Mouse (Mus musculus) olfactory bulb, adult 2 months (tissue): Measurements from ENCODE around the gene Lrrc58. TPM values are rescaled to one million over a fixed set of nuclear protein-coding genes. Genes with fewer than 3 reads are reported as not detected.

ENCODE experiments used
- H3K27ac ChIP-seq: fragments of 200-500 bp; 2 replicates; pipeline ENCODE4 v1.5.1; 2012; ENCODE audit warnings: low read depth, low read length; ENCODE audit not compliant: insufficient read depth
- H3K4me1 ChIP-seq: fragments of 200-500 bp; 2 replicates; pipeline ENCODE4 v1.6.1; 2012; ENCODE audit warnings: low read length; ENCODE audit not compliant: control insufficient read depth, insufficient read depth
- H3K4me3 ChIP-seq: fragments of 200-500 bp; 2 replicates; pipeline ENCODE4 v1.5.1; 2012; ENCODE audit warnings: mild to moderate bottlenecking, low read depth, low read length, moderate library complexity; ENCODE audit not compliant: insufficient read depth
- CTCF ChIP-seq: fragments of 200-500 bp; IDR thresholded peaks from 2 replicates; pipeline ENCODE4 v1.5.1; 2012; ENCODE audit warnings: low read depth, mild to moderate bottlenecking, low read length, moderate library complexity; ENCODE audit not compliant: insufficient read depth
- POLR2A ChIP-seq: fragments of 200-500 bp; IDR thresholded peaks from 2 replicates; pipeline ENCODE4 v1.6.1; 2012; ENCODE audit warnings: mild to moderate bottlenecking, low read depth, low read length, moderate library complexity; ENCODE audit not compliant: insufficient read depth
- WGBS: fragments of 180-500 bp; shearing (Covaris S2); methylation state at CpG from one replicate; pipeline ENCODE4 v1.1.7; 2018; 5-methylcytosine and 5-hydroxymethylcytosine counted together
- polyA plus RNA-seq: library from polyadenylated mRNA; stranded (reverse); fragments of >200 nt; gene quantifications from 2 replicates; pipeline ENCODE4 v1.2.4, GENCODE M21; 2012; ENCODE audit warnings: low replicate concordance; ENCODE audit not compliant: missing spikeins, insufficient read depth, insufficient read length

The Lrrc58 gene
- polyA plus RNA-seq, 1 experiment, result not detected

DNA sequence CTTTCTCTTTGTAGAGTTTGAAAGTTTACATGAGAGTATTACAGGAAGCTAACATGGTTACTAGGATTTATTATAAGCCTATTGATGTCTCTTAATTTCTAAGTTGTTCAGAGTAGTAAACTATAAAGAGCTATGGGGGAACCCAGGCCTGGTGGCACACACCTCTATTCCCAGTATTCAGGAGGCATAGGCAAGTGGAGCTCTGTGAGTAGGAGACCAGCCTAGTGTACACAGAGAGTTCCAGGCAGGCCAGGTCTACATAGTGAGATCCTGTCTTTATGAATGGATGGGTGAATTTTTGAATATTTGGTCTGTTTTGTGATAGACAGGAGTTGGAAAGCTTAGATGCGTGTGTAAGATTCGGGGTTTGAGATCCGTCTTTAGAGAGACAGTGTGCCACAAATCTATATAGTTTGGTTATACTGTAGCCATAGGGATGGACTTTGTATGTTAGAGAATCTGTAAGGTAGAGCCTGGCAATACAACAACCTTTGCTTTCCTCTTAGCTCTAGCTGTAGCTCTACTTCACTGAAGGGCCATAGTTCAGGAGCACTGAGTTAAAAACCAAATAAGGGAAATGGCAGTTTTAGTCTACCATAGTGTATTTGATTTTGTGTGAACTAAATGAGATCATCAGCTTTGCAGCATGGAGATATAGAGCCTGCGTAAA, 11.7 kb downstream of the Lrrc58 start:
- no peaks in the 10 kb centered on the region for H3K4me1 ChIP-seq
- H3K4me3 ChIP-seq, result no peak overlapping the region
- TF ChIP-seq CTCF, result no peak
- TF ChIP-seq POLR2A, result no peak
- H3K27ac ChIP-seq, result no peak overlapping the region
- 90% methylated on average over 4 of the region's 4 CpGs for WGBS

DNA sequence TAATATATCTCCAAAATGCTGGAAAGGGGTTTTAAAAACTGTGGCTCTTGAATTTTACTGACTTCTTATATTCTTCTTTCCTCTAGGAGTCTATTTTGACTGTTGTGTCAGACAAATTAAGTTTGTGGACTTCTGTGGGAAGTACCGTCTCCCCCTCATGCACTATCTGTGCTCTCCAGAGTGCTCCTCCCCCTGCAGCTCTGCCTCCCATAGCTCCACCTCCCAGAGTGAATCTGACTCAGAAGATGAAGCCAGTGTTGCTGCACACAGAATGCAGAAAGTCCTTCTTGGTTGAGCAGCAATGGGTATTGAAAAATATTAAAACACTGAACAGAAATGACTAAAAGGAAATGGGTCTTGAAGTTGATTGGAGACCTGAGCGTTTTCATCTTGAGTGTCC, 13.0 kb downstream of the Lrrc58 start:
- 51% methylated on average over 2 of the region's 2 CpGs for WGBS
- Histone ChIP-seq H3K4me1 (no peaks in the 10 kb centered on the region), H3K4me3 (no peak overlapping the region), H3K27ac (no peak overlapping the region)
- TF ChIP-seq POLR2A, result no peak
- TF ChIP-seq CTCF, result no peak

DNA sequence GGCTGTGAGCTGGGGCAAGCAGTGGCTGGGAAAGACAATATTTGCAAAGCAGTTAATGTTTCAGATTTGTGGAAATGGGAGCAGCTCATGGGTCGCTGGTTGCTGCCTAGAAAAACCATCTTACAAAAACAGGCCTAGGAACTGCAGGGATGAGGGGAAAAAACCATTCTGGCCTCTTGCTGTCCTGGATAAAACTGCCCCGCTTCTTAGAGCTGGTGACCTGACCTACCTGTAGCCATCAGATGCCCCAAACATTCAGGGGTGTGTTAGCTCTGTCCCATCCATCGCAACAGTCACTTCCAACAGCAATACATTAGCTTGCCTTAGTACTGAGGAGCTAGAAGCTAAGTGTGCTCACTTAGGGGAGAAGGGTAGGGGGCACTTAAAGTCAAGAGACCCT, 20.8 kb downstream of the Lrrc58 start:
- 91% methylated on average over 3 of the region's 3 CpGs for WGBS
- no peaks in the 10 kb centered on the region for H3K4me1 ChIP-seq
- no peak overlapping the region for H3K27ac ChIP-seq
- TF ChIP-seq CTCF, result no peak
- no peak for TF ChIP-seq POLR2A
- H3K4me3 ChIP-seq, result no peak overlapping the region

DNA sequence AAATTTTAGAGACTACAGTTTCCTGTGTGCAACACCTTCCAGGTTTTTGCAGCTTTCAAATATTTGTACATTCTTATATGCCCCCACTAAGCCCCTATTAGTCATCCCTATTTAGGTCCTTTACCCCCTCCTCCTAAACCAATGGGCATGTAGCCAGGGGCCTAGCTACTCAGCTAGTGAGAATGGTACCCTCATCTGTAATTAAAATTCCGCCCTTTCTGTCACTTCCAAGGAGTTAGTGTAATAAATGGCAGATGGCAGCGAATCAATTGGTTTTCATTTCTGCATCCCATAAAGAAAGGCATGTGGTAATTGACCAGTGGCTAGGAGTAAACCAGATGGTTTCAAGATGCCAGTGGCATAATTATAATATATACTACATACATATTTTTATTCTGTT, 24.5 kb downstream of the Lrrc58 start:
- Histone ChIP-seq H3K27ac (no peak overlapping the region), H3K4me3 (no peak overlapping the region), H3K4me1 (no peaks in the 10 kb centered on the region)
- TF ChIP-seq POLR2A (no peak), CTCF (no peak)
- 42% methylated on average over 2 of the region's 2 CpGs for WGBS

DNA sequence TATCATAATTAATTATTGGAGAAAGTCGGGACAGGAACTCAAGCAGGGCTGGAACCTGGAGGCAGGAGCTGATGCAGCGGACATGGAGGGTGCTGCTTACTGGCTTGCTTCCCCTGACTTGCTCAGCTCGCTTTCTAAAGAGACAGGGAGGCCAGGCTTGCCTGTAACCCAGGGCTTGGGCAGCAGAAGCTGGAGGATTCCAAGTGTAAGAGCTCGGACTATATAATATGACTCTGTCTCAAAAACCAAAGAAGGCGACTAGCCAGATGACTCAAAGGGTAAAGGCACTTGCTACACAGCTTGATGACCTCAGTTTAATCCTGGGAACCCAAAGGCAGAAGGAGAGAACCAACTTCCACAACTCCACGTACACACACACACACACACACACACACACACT, 25.2 kb downstream of the Lrrc58 start:
- Histone ChIP-seq H3K4me1 (no peaks in the 10 kb centered on the region), H3K4me3 (no peak overlapping the region), H3K27ac (no peak overlapping the region)
- TF ChIP-seq CTCF, result no peak
- TF ChIP-seq POLR2A, result no peak
- WGBS, result 57% methylated on average over 6 of the region's 6 CpGs

DNA sequence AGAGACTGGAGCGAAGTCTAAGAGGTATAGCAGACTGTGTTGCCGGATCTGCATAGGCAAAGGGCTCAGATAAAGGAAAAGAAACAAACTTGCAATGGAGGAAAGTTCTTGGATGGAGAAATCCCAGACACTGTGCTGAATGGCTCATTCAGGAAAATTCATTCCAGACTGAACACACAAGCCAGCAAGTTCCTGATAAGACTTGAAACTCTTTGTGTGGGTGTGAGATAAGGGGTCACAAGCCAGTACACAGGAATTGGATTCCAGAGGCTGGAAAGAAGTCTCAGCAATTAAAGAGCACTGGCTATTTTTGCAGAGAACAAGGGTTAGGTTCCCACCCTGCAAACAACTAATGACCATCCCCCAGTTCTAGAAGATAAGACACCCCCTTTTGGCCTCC, 25.8 kb downstream of the Lrrc58 start:
- H3K4me3 ChIP-seq, result no peak overlapping the region
- H3K27ac ChIP-seq, result no peak overlapping the region
- 87% methylated on average over 2 of the region's 2 CpGs for WGBS
- H3K4me1 ChIP-seq, result no peaks in the 10 kb centered on the region
- TF ChIP-seq CTCF, result no peak
- TF ChIP-seq POLR2A, result no peak

DNA sequence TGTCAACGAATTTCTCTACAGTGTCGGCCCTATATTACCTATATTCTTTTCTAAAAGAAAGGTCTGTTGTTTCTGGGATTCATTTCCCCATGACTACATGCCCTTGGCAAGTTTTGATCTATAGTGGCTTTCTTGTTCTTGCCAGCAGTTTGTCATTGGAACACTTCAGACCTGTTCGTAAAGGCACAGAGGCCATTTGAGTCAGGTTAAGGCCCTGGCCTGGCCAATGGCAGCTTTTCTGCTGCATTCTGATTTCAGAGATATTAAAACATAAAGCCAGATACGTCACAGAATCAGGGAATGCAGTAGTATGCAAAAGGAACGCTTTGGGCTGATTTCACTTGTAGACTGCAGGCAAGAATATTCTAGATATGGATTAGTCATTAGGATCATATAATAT, 30.6 kb downstream of the Lrrc58 start:
- H3K27ac ChIP-seq, result no peak overlapping the region
- H3K4me3 ChIP-seq, result no peak overlapping the region
- 92% methylated on average over 5 of the region's 5 CpGs for WGBS
- no peaks in the 10 kb centered on the region for H3K4me1 ChIP-seq
- TF ChIP-seq CTCF (no peak), POLR2A (no peak)

DNA sequence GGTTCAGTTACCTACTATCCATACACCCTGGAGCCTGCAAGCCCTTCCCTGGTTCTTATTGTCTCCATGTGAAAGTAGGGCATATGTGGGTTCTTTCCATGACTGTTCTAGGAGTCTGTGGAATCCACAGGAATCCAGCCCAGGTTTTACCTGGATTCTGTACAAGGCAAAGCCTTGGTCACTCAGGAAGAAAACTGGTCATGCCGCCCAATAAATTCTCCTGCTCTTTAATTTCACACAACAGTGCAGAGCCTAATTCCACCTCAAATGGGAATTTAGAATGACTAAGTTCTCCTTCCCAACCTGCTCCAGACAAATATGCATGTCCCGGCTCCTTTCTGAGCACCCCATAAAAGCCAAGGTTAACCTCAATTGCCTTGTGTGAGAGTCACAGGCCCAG, 31.2 kb downstream of the Lrrc58 start:
- Histone ChIP-seq H3K27ac (no peak overlapping the region), H3K4me3 (no peak overlapping the region), H3K4me1 (no peaks in the 10 kb centered on the region)
- WGBS, result 69% methylated on average over 2 of the region's 2 CpGs
- TF ChIP-seq POLR2A (no peak), CTCF (no peak)

DNA sequence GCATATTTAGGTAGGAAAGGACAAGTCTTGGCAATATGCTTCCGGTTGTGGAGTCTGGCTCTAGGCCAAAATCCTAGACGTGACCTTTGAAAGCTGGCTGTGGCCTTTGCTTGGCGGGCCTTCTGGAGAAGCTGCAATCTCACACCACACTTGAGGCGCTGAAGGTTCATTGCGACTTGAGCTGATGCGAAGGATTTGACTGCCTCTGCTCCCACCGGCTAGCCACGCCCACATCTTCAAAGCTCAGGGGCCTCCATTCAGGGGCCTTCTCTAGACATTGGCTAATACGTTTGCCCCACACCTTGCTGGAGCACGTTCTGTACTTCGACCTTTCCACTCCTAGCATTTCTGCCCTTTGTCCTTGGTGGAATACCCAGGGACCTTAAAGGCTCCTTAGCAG, 33.1 kb downstream of the Lrrc58 start:
- H3K4me3 ChIP-seq, result no peak overlapping the region
- 67% methylated on average over 11 of the region's 11 CpGs for WGBS
- TF ChIP-seq POLR2A, result no peak
- no peak for TF ChIP-seq CTCF
- H3K27ac ChIP-seq, result no peak overlapping the region
- no peaks in the 10 kb centered on the region for H3K4me1 ChIP-seq

DNA sequence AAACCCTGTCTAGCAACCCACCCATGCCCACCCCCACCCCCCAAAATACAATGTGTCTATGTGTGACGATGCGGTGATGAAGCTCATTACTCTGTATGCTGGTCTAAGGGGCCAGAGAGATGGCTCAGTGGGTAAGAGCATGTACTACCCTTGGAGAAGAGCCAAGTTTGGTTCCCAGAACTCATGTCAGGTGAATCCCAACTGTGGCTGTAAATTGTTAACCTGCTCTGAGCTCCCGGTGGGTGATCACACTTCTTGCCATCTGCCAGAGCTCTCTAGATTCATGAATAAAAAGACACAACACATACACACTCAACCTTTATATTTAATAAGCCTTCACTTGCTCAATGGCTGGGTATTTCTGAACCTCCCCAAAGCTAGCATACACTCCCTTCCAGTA, 38.3 kb downstream of the Lrrc58 start:
- Histone ChIP-seq H3K27ac (no peak overlapping the region), H3K4me3 (no peak overlapping the region), H3K4me1 (no peaks in the 10 kb centered on the region)
- TF ChIP-seq CTCF (no peak), POLR2A (no peak)
- 94% methylated on average over 3 of the region's 3 CpGs for WGBS

DNA sequence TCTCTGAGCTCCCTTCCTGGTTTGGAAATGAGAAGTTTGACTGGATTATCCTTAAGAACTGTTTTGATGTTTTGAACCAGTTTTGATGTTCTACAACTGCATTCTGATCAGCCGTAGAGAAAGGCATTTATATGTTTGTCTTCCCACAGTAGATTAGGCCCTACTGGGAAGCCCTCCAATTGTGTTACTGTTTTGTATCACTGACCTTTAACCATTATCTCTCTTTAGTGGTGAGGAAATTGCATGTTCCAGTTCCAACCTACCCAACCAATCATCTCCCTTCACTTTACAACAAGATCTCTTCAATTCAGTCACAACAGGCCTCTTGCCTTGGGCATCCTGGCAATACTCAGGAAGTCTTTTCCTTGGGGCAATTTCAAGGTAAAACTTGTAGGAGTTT, 42.9 kb downstream of the Lrrc58 start:
- WGBS, result 81% methylated on average over 1 of the region's 1 CpGs
- TF ChIP-seq POLR2A, result no peak
- TF ChIP-seq CTCF, result no peak
- peaks cover 1% of the 10 kb centered on the region; the same call in 1 of the 2 replicates for H3K4me1 ChIP-seq

More for the DNA sequence above, 42.9 kb downstream of the Lrrc58 start:
- H3K4me3 ChIP-seq, result no peak overlapping the region
- H3K27ac ChIP-seq, result no peak overlapping the region
